Mouse (Mus musculus) left cerebral cortex, postnatal 14 days (tissue): ENCODE measurements at regions not wholly inside any gene's neighbourhood (a gene's known extent, or its start where the extent isn't known, plus 50 kb on each side); places are given as distances from the start of the nearest gene placed in this dataset.

Experiments used
- DNase-seq, 2 experiments: peaks; one replicate each; pipeline ENCODE4 v3.0.0; 2021 to 2022; ENCODE audit warnings: low spot score in 2 of 2, mixed read lengths in 1 of 2
- intact Hi-C: fragments of 180-260 bp; cut with DNase I; formaldehyde crosslinking; loops from one replicate; pipeline ENCODE4 v1.15.1; 2025

- intact Hi-C loops, result no loop called here
- no peak for DNase-seq
Measured at GRCm38 (mm10) chr2:21129621-21130020, 75.5 kb downstream of the Enkur start.

- DNase-seq, result no peak
- intact Hi-C loops, result no loop called here
Measured at GRCm38 (mm10) chr2:21126531-21126930, 78.6 kb downstream of the Enkur start.

DNA sequence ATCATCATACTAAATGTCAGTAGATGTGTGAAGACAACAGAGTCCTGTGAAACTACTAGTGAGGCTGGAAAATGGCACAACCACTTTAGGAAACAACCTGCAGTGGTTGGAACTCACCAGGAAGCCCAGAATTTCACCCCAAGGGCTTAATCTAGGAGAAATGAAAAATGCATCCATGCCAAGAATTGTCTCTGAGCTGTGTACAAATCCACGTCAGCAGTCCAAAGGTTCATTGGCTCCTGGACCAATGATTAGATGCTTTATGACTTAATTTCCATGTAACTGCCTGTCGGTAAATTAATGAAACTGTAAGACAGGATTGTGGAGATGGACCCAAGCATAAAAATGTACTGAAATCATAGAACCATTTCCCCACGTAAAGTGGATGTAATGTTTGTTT, 82.7 kb downstream of the Enkur start:
- no peak for DNase-seq
- intact Hi-C loops, result no loop called here

- intact Hi-C loops, result no loop called here
- DNase-seq, result no peak
Measured at GRCm38 (mm10) chr2:21121663-21122062, 83.5 kb downstream of the Enkur start.

- intact Hi-C loops, result no loop called here
- DNase-seq, result peak in 1 of 2 experiments; percentile 13
Measured at GRCm38 (mm10) chr2:21116817-21117216, 88.3 kb downstream of the Enkur start.

DNA sequence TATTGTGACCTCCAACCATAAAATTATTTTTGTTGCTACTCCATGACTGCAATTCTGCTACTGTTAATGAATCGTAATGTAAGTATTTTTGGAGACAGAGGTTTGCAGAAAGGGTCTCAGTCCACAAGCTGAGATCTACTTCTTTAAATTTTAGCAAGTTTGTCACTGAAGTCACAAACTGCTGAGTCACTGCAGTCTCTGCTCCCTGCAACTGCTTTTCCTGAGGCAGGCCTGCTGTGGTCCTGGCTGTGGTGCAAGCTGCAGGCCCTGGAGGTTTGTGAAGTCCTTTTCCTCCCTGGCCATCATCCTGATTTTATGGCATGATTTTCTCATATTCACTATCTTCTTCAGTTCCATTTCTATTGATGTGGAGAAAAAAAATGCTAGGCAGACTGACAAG, 93.6 kb downstream of the Enkur start:
- DNase-seq, result no peak

GRCm38 (mm10) chr2:21100248-21100808, 104.8 kb downstream of the Enkur start:
- intact Hi-C loops, result no loop called here
- no peak for DNase-seq

More for the DNA sequence above, 93.6 kb downstream of the Enkur start:
- intact Hi-C loops, result no loop called here

DNA sequence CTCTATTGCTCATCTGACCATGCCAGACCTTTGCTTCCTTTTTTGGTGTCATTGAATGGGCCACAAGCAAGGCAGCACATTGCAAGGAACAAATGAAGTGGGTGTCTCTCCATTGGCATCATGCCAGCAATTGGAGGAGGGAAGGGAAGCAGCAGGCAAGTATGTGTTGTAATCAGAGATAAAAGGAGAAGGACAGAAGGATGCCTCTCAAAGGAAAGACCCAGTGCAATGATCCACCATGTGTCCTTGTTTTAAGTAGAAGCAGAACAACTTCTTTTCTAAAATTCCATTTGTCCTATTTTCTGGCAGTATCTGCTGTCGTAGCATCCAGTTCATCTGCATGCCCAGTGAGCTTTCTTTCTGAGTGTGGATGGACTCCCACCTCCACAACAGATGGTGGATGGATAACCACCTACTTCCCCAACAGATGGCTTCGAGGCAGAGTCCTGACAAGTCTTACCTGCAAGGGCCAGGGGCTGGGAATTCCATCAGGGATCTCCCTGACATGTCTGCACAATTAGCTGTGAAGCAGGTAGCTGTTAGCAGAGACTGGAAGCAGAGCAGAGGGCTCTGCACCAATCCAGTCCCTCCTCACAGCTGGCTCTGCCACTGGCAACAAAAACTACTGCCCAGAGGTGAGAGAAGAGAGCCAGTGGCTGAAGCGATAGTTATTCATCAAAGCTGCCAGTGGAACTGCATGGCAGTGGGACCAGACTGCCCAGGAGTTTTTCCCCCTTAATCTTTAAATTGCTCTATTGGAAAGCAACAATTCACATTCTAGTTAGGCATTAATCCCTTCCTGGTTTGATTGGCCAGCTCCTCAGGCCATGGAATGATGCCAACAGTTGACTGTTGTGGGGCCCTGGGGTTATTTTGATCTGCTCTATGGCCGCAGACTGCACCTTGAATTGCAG, 113.8 kb downstream of the Enkur start:
- intact Hi-C loops, result no loop called here
- peak; percentile 26 to 51 for DNase-seq

- DNase-seq, result no peak
Measured at GRCm38 (mm10) chr2:21085517-21085916, 116.8 kb upstream of the Arhgap21 start.

DNA sequence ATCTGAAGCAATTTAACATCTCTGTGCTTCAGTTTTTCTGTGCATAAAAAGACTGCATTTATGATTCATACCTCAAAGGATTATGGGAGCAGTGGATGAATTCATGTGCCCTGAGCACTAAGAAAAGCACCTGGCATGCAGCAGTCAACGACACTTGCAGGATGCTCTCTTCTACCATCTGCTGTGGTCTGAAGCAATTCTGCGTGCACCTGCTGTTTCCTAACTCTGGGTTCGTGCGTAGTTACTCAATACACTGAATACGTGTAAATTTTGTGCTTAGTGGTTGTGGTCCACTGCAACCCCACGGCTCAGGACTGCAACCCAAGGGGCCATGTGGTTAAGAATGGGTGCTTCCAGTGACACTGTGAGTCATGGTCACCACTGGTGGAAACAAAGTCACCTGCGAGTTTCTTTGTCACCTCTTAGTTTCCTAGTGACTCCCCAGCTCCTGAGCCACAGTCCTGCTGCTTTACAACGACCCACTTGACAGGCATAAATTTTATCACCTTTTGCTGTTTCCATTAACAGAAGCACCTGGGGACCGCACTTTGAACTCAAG, 98.7 kb upstream of the Arhgap21 start:
- no peak for DNase-seq
- intact Hi-C loops, result no loop called here

More at GRCm38 (mm10) chr2:21085517-21085916, 116.8 kb upstream of the Arhgap21 start:
- intact Hi-C loops, result no loop called here

DNA sequence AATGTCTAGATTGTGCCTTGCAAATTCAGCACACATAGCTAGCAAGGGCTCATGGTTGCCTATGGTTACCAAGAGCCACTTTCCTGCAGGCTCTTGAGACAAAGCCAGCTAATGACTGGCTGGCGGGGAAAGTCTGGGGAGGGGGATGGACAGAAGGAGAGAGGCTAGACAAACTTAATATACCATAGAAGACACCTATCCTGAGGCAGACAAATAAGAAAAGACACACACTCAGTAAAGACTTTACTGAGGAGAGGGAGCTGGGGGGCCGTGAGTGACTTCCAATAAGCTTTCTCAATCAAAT, 91.6 kb upstream of the Arhgap21 start:
- intact Hi-C loops, result no loop called here
- peak in 1 of 2 experiments; percentile 31 for DNase-seq

DNA sequence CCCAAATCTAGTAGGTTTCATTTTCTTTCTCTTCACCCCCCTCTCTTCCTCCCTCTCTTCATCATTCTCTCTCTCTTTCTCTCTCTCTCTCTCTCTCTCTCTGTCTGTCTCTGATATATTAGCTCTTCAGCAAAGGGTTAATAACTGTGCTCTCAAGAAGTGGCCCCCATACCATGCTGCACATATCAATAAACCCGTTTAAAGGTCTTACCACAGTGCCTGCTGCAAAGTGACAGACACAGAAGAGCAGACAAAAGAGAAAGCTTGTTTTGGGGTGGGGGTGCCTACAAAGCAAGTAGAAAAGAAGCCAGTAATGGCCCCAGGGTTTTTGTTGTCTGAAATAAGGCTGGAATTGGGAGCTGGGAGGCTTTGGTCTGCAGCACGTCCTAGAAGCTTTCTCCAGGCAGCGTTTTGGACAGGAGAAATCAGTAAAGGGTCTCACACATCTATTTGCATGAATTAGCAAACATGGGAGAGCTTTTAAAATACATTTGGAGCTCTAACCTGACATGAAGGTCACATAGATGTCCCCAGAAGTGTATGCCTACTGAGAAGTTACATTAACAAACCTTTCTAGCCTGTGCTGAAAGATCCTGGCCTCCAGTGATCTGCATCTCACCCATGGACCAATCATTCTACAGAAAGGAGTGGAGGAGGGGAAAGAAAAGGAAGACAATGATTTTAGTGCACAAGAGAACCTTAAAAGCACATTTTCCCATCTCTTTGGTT, 91.1 kb upstream of the Arhgap21 start:
- intact Hi-C loops, result loop anchor here (5.0 kb wide), 1 partner anchor 92 kb away; the partner anchor contains the start of gene Arhgap21
- no peak for DNase-seq

GRCm38 (mm10) chr2:21058940-21059339, 90.3 kb upstream of the Arhgap21 start:
- intact Hi-C loops, result loop anchor here (5.0 kb wide), 1 partner anchor 92 kb away; the partner anchor contains the start of gene Arhgap21

GRCm38 (mm10) chr2:21056450-21057210, 87.9 kb upstream of the Arhgap21 start:
- DNase-seq, result no peak
- intact Hi-C loops, result loop anchor here (5.0 kb wide), 1 partner anchor 89 kb away; the partner anchor contains the start of gene Arhgap21

More at GRCm38 (mm10) chr2:21058940-21059339, 90.3 kb upstream of the Arhgap21 start:
- no peak for DNase-seq

- intact Hi-C loops, result loop anchor here (2.0 to 5.0 kb wide), 2 partner anchors 88 to 133 kb away; partner anchors contain the start of gene Arhgap21
- DNase-seq, result no peak
Measured at GRCm38 (mm10) chr2:21055416-21055815, 86.7 kb upstream of the Arhgap21 start.

DNA sequence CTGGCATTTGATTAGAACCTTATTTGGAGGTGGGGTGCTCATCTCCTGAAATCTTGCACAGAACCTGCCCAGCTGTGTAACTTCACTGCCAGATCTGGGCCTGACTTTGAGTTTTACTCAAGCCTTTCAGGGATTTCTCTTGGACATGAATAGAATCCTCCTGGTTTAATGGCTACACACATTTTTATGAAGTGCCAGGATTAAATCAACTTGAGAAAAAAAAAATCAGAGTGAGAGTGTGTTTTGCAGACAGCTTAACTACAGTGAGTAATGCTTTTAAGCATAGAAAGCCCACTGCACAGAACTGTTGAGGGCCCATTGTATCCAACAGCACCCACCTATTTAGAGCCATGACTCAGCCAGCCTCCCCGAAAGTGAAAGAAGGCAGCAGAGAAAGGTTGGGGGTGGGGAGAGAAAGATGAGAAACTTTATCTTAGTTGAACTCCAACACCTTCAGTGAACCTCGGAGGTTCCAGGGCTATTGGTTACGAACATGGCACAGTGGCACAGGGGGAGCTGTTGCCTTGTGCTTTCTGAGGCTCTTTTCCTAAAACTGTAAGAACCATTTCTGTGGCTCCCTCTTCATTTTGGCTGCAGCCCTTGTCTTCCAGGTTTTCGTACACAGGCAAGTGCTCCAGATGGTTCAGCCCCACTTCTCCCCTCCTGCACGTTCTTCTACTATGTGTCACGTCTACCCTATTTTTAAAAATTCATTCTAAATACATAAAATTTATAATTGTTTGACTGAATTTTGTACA, 85.8 kb upstream of the Arhgap21 start:
- DNase-seq, result peak in 1 of 2 experiments; percentile 33

DNA sequence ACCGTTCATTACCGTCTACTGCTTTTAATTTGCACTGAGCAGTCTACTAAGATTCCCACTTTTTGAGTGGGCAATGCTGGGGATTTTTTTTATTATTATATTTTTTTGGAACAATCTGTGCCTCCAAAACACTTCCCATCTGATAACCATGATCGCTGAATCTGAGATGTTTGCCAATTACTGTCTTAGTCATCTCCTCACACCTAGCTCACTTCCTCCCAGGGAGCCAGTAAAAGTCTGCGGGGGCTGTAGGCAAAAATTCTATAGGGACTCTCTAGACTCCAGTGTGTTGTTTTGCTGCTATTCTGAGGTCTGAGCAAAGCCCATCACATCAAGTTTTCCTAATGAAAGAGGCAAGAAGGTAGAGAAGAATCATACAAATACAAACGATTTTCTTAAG, 84.9 kb upstream of the Arhgap21 start:
- intact Hi-C loops, result no loop called here
- DNase-seq, result peak; percentile 37 to 48

More for the DNA sequence above, 85.8 kb upstream of the Arhgap21 start:
- intact Hi-C loops, result loop anchor here (2.0 to 5.0 kb wide), 2 partner anchors 87 to 134 kb away; partner anchors contain the start of gene Arhgap21

- intact Hi-C loops, result no loop called here
- DNase-seq, result no peak
Measured at GRCm38 (mm10) chr2:21048996-21049395, 80.3 kb upstream of the Arhgap21 start.
